Mouse (Mus musculus): ENCODE results near the gene Ndufb10. TPM values are rescaled to one million over a fixed set of nuclear protein-coding genes. Genes with fewer than 3 reads are reported as not detected.

Ndufb10 gene
- polyA plus RNA-seq, 1 experiment from 2014 or later: 191 TPM

GRCm38 (mm10) chr17:24752415-24753394 is 28.4 kb upstream of the Ndufb10 start, which contains the start of gene Hs3st6:
Gene Hs3st6, plus strand, starts transcription at chr17:24752988.
- Histone ChIP-seq H3K4me1 (ENCODE audit: control insufficient read depth, insufficient read depth, low read length) (peaks cover 3% of the 10 kb centered on the region; the same call in 1 of the 2 replicates), H3K9ac (replicated peaks; ENCODE audit: low read length) (peak within 1 kb of the TSS; percentile 55), H3K4me3 (ENCODE audit: low read depth, low read length) (peak within 1 kb of the TSS; percentile 53), H3K27ac (replicated peaks; ENCODE audit: low read depth, low read length) (no peak within 1 kb of the TSS), H3K9me3 (replicated peaks; ENCODE audit: control insufficient read depth, low read length) (no peaks in the 10 kb centered on the region), H3K4me2 (ENCODE audit: low read depth, low read length) (peak within 1 kb of the TSS; percentile 97), H3K36me3 (replicated peaks; ENCODE audit: control insufficient read depth, insufficient read depth, low read depth, low read length) (no peaks in the 10 kb centered on the region), H3K27me3 (ENCODE audit: control insufficient read depth, insufficient read depth, low read length) (peaks cover 45% of the 10 kb centered on the region)
- DNase-seq (ENCODE audit: low spot score): peak; percentile 63
- peak; percentile 74 for ATAC-seq (replicated peaks; ENCODE audit: insufficient number of reproducible peaks, low FRiP score, low TSS enrichment, low read depth)
- under 1% methylated on average over 68 of the region's 82 CpGs for WGBS

- 20% methylated on average over 4 of the region's 4 CpGs for WGBS
- ATAC-seq (replicated peaks; ENCODE audit: insufficient number of reproducible peaks, low FRiP score, low TSS enrichment, low read depth) (no peak), DNase-seq (ENCODE audit: low spot score) (no peak)
- Histone ChIP-seq H3K4me2 (ENCODE audit: low read depth, low read length) (no peak overlapping the region), H3K9ac (replicated peaks; ENCODE audit: low read length) (no peak overlapping the region), H3K9me3 (replicated peaks; ENCODE audit: control insufficient read depth, low read length) (no peaks in the 10 kb centered on the region), H3K27ac (replicated peaks; ENCODE audit: low read depth, low read length) (no peak overlapping the region), H3K36me3 (replicated peaks; ENCODE audit: control insufficient read depth, insufficient read depth, low read depth, low read length) (no peaks in the 10 kb centered on the region), H3K27me3 (ENCODE audit: control insufficient read depth, insufficient read depth, low read length) (peaks cover 45% of the 10 kb centered on the region), H3K4me1 (ENCODE audit: control insufficient read depth, insufficient read depth, low read length) (peaks cover 3% of the 10 kb centered on the region; the same call in 1 of the 2 replicates), H3K4me3 (ENCODE audit: low read depth, low read length) (no peak overlapping the region)
Observed at GRCm38 (mm10) chr17:24751528-24751927, 27.2 kb upstream of the Ndufb10 start.

- Histone ChIP-seq H3K4me1 (ENCODE audit: control insufficient read depth, insufficient read depth, low read length) (peaks cover 2% of the 10 kb centered on the region; the same call in 1 of the 2 replicates), H3K9me3 (replicated peaks; ENCODE audit: control insufficient read depth, low read length) (no peaks in the 10 kb centered on the region), H3K27ac (replicated peaks; ENCODE audit: low read depth, low read length) (no peak overlapping the region; the same call in 1 of the 2 replicates), H3K27me3 (ENCODE audit: control insufficient read depth, insufficient read depth, low read length) (peaks cover 17% of the 10 kb centered on the region), H3K36me3 (replicated peaks; ENCODE audit: control insufficient read depth, insufficient read depth, low read depth, low read length) (no peaks in the 10 kb centered on the region), H3K4me3 (ENCODE audit: low read depth, low read length) (no peak overlapping the region), H3K4me2 (ENCODE audit: low read depth, low read length) (no peak overlapping the region), H3K9ac (replicated peaks; ENCODE audit: low read length) (no peak overlapping the region)
- ATAC-seq (replicated peaks; ENCODE audit: insufficient number of reproducible peaks, low FRiP score, low TSS enrichment, low read depth) (0 out of 2 replicates have a peak, but pooled peaks have one; percentile 27), DNase-seq (ENCODE audit: low spot score) (no peak)
- WGBS: 39% methylated on average over 4 of the region's 4 CpGs
Observed at GRCm38 (mm10) chr17:24746986-24747385, 22.7 kb upstream of the Ndufb10 start.

- no peak overlapping the region for H3K4me2 ChIP-seq (ENCODE audit: low read depth, low read length)
- no peak overlapping the region for H3K27ac ChIP-seq (replicated peaks; ENCODE audit: low read depth, low read length)
- peaks cover 2% of the 10 kb centered on the region; the same call in 1 of the 2 replicates for H3K4me1 ChIP-seq (ENCODE audit: control insufficient read depth, insufficient read depth, low read length)
- H3K9ac ChIP-seq (replicated peaks; ENCODE audit: low read length): no peak overlapping the region
- H3K27me3 ChIP-seq (ENCODE audit: control insufficient read depth, insufficient read depth, low read length): peaks cover 9% of the 10 kb centered on the region
- 21% methylated on average over 7 of the region's 7 CpGs for WGBS
- DNase-seq (ENCODE audit: low spot score): peak; percentile 95
- H3K9me3 ChIP-seq (replicated peaks; ENCODE audit: control insufficient read depth, low read length): no peaks in the 10 kb centered on the region
- H3K4me3 ChIP-seq (ENCODE audit: low read depth, low read length): no peak overlapping the region
- no peaks in the 10 kb centered on the region for H3K36me3 ChIP-seq (replicated peaks; ENCODE audit: control insufficient read depth, insufficient read depth, low read depth, low read length)
- ATAC-seq (replicated peaks; ENCODE audit: insufficient number of reproducible peaks, low FRiP score, low TSS enrichment, low read depth): 0 out of 2 replicates have a peak, but pooled peaks have one; percentile 20
Observed at GRCm38 (mm10) chr17:24745526-24746497, 21.5 kb upstream of the Ndufb10 start.

- no peak overlapping the region for H3K27ac ChIP-seq (replicated peaks; ENCODE audit: low read depth, low read length)
- no peaks in the 10 kb centered on the region for H3K36me3 ChIP-seq (replicated peaks; ENCODE audit: control insufficient read depth, insufficient read depth, low read depth, low read length)
- peaks cover 2% of the 10 kb centered on the region; the same call in 1 of the 2 replicates for H3K4me1 ChIP-seq (ENCODE audit: control insufficient read depth, insufficient read depth, low read length)
- ATAC-seq (replicated peaks; ENCODE audit: insufficient number of reproducible peaks, low FRiP score, low TSS enrichment, low read depth) (no peak), DNase-seq (ENCODE audit: low spot score) (no peak)
- WGBS: 66% methylated on average over 3 of the region's 3 CpGs
- no peak overlapping the region for H3K4me3 ChIP-seq (ENCODE audit: low read depth, low read length)
- H3K4me2 ChIP-seq (ENCODE audit: low read depth, low read length): no peak overlapping the region
- no peaks in the 10 kb centered on the region for H3K27me3 ChIP-seq (ENCODE audit: control insufficient read depth, insufficient read depth, low read length)
- H3K9me3 ChIP-seq (replicated peaks; ENCODE audit: control insufficient read depth, low read length): no peaks in the 10 kb centered on the region
- no peak overlapping the region for H3K9ac ChIP-seq (replicated peaks; ENCODE audit: low read length)
Observed at GRCm38 (mm10) chr17:24744381-24744780, 20.1 kb upstream of the Ndufb10 start.

GRCm38 (mm10) chr17:24743896-24744295 is 19.6 kb upstream of the Ndufb10 start:
- DNase-seq (ENCODE audit: low spot score) (no peak), ATAC-seq (replicated peaks; ENCODE audit: insufficient number of reproducible peaks, low FRiP score, low TSS enrichment, low read depth) (no peak)
- H3K9ac ChIP-seq (replicated peaks; ENCODE audit: low read length): no peak overlapping the region
- H3K4me3 ChIP-seq (ENCODE audit: low read depth, low read length): no peak overlapping the region
- H3K36me3 ChIP-seq (replicated peaks; ENCODE audit: control insufficient read depth, insufficient read depth, low read depth, low read length): no peaks in the 10 kb centered on the region
- H3K27ac ChIP-seq (replicated peaks; ENCODE audit: low read depth, low read length): no peak overlapping the region
- no peaks in the 10 kb centered on the region for H3K27me3 ChIP-seq (ENCODE audit: control insufficient read depth, insufficient read depth, low read length)
- H3K9me3 ChIP-seq (replicated peaks; ENCODE audit: control insufficient read depth, low read length): no peaks in the 10 kb centered on the region
- 78% methylated on average over 5 of the region's 5 CpGs for WGBS
- H3K4me2 ChIP-seq (ENCODE audit: low read depth, low read length): no peak overlapping the region
- H3K4me1 ChIP-seq (ENCODE audit: control insufficient read depth, insufficient read depth, low read length): peaks cover 2% of the 10 kb centered on the region; the same call in 1 of the 2 replicates

GRCm38 (mm10) chr17:24742307-24742706 is 18.0 kb upstream of the Ndufb10 start:
- DNase-seq (ENCODE audit: low spot score) (no peak), ATAC-seq (replicated peaks; ENCODE audit: insufficient number of reproducible peaks, low FRiP score, low TSS enrichment, low read depth) (no peak)
- Histone ChIP-seq H3K27ac (replicated peaks; ENCODE audit: low read depth, low read length) (no peak overlapping the region), H3K4me2 (ENCODE audit: low read depth, low read length) (no peak overlapping the region), H3K4me3 (ENCODE audit: low read depth, low read length) (no peak overlapping the region), H3K27me3 (ENCODE audit: control insufficient read depth, insufficient read depth, low read length) (no peaks in the 10 kb centered on the region), H3K36me3 (replicated peaks; ENCODE audit: control insufficient read depth, insufficient read depth, low read depth, low read length) (no peaks in the 10 kb centered on the region), H3K4me1 (ENCODE audit: control insufficient read depth, insufficient read depth, low read length) (peaks cover 2% of the 10 kb centered on the region; the same call in 1 of the 2 replicates), H3K9me3 (replicated peaks; ENCODE audit: control insufficient read depth, low read length) (no peaks in the 10 kb centered on the region), H3K9ac (replicated peaks; ENCODE audit: low read length) (no peak overlapping the region)
- WGBS: 79% methylated on average over 8 of the region's 8 CpGs
